Mouse (Mus musculus): ENCODE results near the gene Stard10.

The Stard10 gene

GRCm38 (mm10) chr7:101317014-101317413 lies at the start of gene Stard10:
TSS of gene Stard10 (plus strand) at chr7:101317086.
- DNase-seq, result no peak

GRCm38 (mm10) chr7:101267457-101268259 lies 49.2 kb upstream of the Stard10 start:
- no peak for DNase-seq

- no peak for DNase-seq
These were observed 45.3 kb upstream of the Stard10 start for GRCm38 (mm10) chr7:101271602-101272001.

- DNase-seq, result no peak
These were observed 44.3 kb upstream of the Stard10 start for GRCm38 (mm10) chr7:101272466-101273160.

- DNase-seq, result no peak
These were observed 34.2 kb upstream of the Stard10 start for GRCm38 (mm10) chr7:101282721-101283120.

- no peak for DNase-seq
These were observed 32.4 kb upstream of the Stard10 start for GRCm38 (mm10) chr7:101284504-101284903.

- no peak for DNase-seq
These were observed 30.0 kb upstream of the Stard10 start for GRCm38 (mm10) chr7:101286891-101287290.

GRCm38 (mm10) chr7:101287820-101288219 lies 29.1 kb upstream of the Stard10 start:
- no peak for DNase-seq

GRCm38 (mm10) chr7:101288436-101288835 lies 28.4 kb upstream of the Stard10 start:
- peak in 1 of 2 experiments; percentile 29 for DNase-seq

GRCm38 (mm10) chr7:101290401-101290800 lies 26.5 kb upstream of the Stard10 start:
- DNase-seq, result no peak

GRCm38 (mm10) chr7:101291211-101291610 lies 25.7 kb upstream of the Stard10 start:
- no peak for DNase-seq

- no peak for DNase-seq
These were observed 25.2 kb upstream of the Stard10 start for GRCm38 (mm10) chr7:101291641-101292040.

GRCm38 (mm10) chr7:101292086-101292485 lies 24.8 kb upstream of the Stard10 start:
- DNase-seq, result no peak

GRCm38 (mm10) chr7:101292696-101293095 lies 24.2 kb upstream of the Stard10 start:
- DNase-seq, result no peak

GRCm38 (mm10) chr7:101293138-101293537 lies 23.7 kb upstream of the Stard10 start:
- DNase-seq, result no peak

GRCm38 (mm10) chr7:101293611-101294010 lies 23.3 kb upstream of the Stard10 start:
- no peak for DNase-seq

- no peak for DNase-seq
These were observed 21.4 kb upstream of the Stard10 start for GRCm38 (mm10) chr7:101295438-101295837.

- DNase-seq, result peak; percentile 61 to 77
These were observed 20.4 kb upstream of the Stard10 start for GRCm38 (mm10) chr7:101296252-101297022.

- no peak for DNase-seq
These were observed 19.9 kb upstream of the Stard10 start for GRCm38 (mm10) chr7:101297023-101297405.

- DNase-seq, result no peak
These were observed 18.5 kb upstream of the Stard10 start for GRCm38 (mm10) chr7:101298375-101298774.

GRCm38 (mm10) chr7:101301361-101301880 lies 15.5 kb upstream of the Stard10 start:
- DNase-seq, result peak; percentile 55 to 59

GRCm38 (mm10) chr7:101301881-101302456 lies 14.9 kb upstream of the Stard10 start, which contains the start of gene Atg16l2:
TSS of gene Atg16l2 (minus strand) at chr7:101302251.
- peak; percentile 97 for DNase-seq

- DNase-seq, result no peak
These were observed 14.2 kb upstream of the Stard10 start for GRCm38 (mm10) chr7:101302691-101303090.

Measured in thymus, postnatal 36 days (tissue).